Mouse (Mus musculus): ENCODE measurements around the gene Cldn4.

The Cldn4 gene

DNA sequence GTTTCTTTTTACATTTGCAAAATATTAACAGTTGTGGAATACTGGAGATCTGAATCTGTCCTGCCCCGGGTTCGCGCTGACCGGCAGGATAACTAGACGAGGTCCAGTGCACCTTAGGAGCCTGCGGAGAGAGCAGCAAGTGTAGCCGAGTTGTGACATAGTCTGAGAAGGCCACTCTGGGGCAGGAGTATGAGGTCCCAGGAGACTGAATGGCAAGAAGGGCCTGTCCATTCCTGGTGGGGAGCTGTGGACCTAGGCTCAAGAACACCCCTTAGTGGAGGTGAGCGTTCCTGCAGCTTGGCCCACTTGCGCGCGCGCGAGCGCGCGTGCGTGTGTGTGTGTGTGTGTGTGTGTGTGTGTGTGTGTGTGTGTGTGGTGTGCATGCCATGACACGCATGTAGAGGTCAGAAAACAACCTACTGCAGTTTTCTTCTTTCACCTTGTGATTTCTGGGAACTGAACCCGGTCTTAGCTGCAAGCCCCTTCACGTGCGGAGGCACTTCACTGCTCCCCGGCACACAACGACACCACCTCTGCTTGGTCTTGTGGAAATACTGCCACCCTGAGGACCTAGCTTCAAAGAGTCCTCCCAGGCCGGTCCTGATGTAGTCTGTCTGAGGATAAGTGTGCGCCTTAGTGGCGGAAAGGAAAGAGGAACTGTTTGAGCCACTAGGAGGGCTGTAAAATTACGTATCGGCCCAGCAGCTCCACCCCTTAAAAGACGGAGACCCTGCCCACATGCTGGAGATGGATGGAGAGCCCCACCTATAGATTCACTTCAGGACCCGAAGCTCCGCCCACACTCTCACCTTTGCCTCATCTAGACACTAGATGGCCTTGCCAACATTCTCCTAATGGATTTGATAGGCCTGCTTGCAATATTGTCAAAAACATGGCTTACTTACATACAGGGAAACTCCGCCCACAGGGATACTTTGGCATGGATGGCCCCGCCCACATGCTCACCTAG, 19.4 kb upstream of the Cldn4 start:
- in situ Hi-C loops (cut with MboI; ENCODE audit: low pct_unique_long_range_greater_than_20kb in 1 of 2, low sequenced_read_pairs in 2 of 2, unreplicated experiment in 1 of 2) = loop anchor here (5.0 to 10.0 kb wide), 3 partner anchors 34 to 51 kb away; partner anchors contain the start of genes Cldn13 (in 2 of the 2) and Mettl27 (in 1 of the 2)

DNA sequence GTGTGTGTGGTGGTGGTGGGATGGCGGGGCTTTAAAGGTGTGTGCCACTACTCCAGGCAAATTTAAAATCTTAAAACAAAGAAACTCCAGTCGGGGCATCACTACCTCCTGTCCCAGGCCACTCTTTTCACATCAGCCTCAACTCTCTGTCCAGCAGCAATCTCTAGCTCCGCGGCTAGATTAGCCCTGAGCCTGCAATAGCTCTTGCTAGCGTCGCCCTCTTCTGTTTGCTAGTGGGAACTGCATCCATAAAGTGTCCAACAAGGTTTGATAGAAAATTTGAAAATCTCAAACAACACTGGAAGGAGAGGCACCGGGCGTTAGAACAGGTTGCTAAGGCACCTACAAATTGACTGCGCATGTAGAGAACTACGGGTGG, 18.7 kb upstream of the Cldn4 start:
- in situ Hi-C loops (cut with MboI; ENCODE audit: low pct_unique_long_range_greater_than_20kb in 1 of 2, low sequenced_read_pairs in 2 of 2, unreplicated experiment in 1 of 2) = loop anchor here (5.0 to 10.0 kb wide), 3 partner anchors 33 to 51 kb away; partner anchors contain the start of genes Cldn13 (in 2 of the 2) and Mettl27 (in 1 of the 2)

GRCm38 (mm10) chr5:134964655-134965054, 17.9 kb upstream of the Cldn4 start:
- in situ Hi-C loops (cut with MboI; ENCODE audit: low pct_unique_long_range_greater_than_20kb in 1 of 2, low sequenced_read_pairs in 2 of 2, unreplicated experiment in 1 of 2) = loop anchor here (5.0 to 10.0 kb wide), 3 partner anchors 32 to 50 kb away; partner anchors contain the start of genes Cldn13 (in 2 of the 2) and Mettl27 (in 1 of the 2)

- in situ Hi-C loops (cut with MboI; ENCODE audit: low pct_unique_long_range_greater_than_20kb in 1 of 2, low sequenced_read_pairs in 2 of 2, unreplicated experiment in 1 of 2) = loop anchor here in 1 of 2 experiments (10.0 kb wide), 1 partner anchor 49 kb away; the partner anchor contains the start of gene Cldn13
Measured at GRCm38 (mm10) chr5:134963546-134963945, 16.8 kb upstream of the Cldn4 start.

GRCm38 (mm10) chr5:134961519-134961918, 14.8 kb upstream of the Cldn4 start:
- in situ Hi-C loops (cut with MboI; ENCODE audit: low pct_unique_long_range_greater_than_20kb in 1 of 2, low sequenced_read_pairs in 2 of 2, unreplicated experiment in 1 of 2) = loop anchor here in 1 of 2 experiments (10.0 kb wide), 1 partner anchor 47 kb away; the partner anchor contains the start of gene Cldn13

GRCm38 (mm10) chr5:134960430-134960829, 13.7 kb upstream of the Cldn4 start:
- in situ Hi-C loops (cut with MboI; ENCODE audit: low pct_unique_long_range_greater_than_20kb in 1 of 2, low sequenced_read_pairs in 2 of 2, unreplicated experiment in 1 of 2) = loop anchor here in 1 of 2 experiments (10.0 kb wide), 1 partner anchor 46 kb away; the partner anchor contains the start of gene Cldn13

DNA sequence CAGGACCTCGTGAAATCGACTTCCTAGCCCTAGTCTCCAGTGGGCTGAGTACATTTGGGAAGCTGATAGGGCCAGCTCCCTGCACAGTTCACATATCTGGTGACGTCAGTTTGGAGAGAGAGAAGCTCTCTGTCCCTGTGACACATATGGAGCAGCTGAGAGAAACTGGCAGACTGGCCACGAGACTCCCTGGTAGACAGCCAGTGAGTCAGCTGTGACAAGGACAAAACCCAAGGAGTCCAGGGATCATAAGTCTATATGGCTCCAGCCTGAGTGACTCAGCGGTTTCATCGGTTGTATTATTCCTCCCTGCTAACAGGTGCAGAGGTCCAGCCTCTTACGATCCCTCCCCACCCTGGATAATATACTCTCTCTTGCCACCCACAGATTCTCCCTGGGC, 12.4 kb upstream of the Cldn4 start:
- in situ Hi-C loops (cut with MboI; ENCODE audit: low pct_unique_long_range_greater_than_20kb in 1 of 2, low sequenced_read_pairs in 2 of 2, unreplicated experiment in 1 of 2) = no loop called here

GRCm38 (mm10) chr5:134955491-134955890, 8.8 kb upstream of the Cldn4 start:
- in situ Hi-C loops (cut with MboI; ENCODE audit: low pct_unique_long_range_greater_than_20kb in 1 of 2, low sequenced_read_pairs in 2 of 2, unreplicated experiment in 1 of 2) = no loop called here

DNA sequence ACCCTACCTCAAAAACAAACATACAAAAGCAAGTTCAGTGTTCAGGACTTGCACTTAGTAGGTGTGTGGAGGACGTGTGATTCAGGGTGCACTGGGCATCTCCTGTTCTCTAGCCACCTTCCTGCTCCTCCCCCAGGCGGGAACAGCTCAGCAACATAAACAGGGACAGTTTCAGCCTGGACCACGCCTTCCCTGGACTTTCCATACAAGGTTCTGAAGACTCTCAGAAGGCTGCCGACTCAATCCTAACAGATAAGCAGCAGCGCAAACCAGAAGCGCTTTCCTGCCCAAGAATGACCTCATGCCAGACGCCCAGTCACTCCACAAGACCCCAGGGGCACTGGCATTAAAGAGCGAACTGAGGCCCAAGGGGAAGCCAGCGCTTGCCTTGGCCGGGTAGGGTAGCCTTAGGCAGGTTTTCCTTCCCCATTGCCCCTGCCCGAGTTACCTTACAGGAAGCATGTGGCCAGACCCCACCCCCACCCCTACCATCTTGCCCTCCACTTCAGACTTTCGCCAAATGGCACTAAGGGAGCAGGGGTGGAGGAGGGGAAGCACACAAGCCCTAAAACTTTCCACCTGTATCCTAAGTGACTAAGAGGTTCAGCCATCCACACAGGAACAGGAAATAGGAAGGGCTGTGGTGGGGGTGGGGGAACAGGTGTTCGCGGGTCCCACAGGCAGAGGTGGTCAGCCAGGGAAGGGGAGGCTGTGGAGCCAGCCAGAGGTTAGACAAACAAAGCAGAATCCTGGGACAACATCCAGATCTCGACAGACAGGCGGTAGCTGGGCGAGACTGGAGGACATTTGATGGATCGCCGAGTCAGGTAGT, 4.5 kb upstream of the Cldn4 start:
- in situ Hi-C loops (cut with MboI; ENCODE audit: low pct_unique_long_range_greater_than_20kb in 1 of 2, low sequenced_read_pairs in 2 of 2, unreplicated experiment in 1 of 2) = no loop called here

GRCm38 (mm10) chr5:134948085-134948439, 1.3 kb upstream of the Cldn4 start:
- in situ Hi-C loops (cut with MboI; ENCODE audit: low pct_unique_long_range_greater_than_20kb in 1 of 2, low sequenced_read_pairs in 2 of 2, unreplicated experiment in 1 of 2) = no loop called here

DNA sequence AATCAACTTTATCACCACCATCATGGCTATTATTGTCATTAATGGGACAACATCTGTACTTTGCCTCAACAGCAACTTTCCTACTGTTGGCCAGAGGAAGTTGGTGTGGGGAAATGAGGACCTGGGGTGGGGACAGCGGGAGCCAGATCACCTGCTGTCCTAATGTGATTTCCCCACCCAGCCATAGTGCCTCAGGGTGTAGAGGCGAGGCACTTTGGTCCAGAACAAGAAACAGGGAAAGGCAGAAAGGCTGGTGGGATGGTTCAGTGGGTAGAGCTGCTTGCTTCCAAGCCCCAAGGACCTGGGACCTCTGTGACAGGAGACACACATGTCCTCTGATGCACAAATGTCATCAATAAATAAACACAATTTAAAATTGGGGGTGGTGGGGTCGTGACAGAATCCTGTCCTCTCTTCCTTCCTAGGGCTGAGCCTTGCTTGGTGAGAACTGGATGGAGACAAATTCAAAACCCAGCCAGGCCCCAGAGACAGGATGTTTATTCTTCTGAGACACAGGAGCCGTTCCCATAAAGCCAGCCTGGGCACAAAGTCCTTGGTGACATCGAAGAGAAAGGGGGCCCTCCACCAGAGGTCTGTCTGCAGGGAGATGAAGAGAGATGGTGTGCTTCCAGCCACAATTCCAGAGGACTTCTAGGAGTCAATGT, 818 bp upstream of the Cldn4 start:
- in situ Hi-C loops (cut with MboI; ENCODE audit: low pct_unique_long_range_greater_than_20kb in 1 of 2, low sequenced_read_pairs in 2 of 2, unreplicated experiment in 1 of 2) = no loop called here

DNA sequence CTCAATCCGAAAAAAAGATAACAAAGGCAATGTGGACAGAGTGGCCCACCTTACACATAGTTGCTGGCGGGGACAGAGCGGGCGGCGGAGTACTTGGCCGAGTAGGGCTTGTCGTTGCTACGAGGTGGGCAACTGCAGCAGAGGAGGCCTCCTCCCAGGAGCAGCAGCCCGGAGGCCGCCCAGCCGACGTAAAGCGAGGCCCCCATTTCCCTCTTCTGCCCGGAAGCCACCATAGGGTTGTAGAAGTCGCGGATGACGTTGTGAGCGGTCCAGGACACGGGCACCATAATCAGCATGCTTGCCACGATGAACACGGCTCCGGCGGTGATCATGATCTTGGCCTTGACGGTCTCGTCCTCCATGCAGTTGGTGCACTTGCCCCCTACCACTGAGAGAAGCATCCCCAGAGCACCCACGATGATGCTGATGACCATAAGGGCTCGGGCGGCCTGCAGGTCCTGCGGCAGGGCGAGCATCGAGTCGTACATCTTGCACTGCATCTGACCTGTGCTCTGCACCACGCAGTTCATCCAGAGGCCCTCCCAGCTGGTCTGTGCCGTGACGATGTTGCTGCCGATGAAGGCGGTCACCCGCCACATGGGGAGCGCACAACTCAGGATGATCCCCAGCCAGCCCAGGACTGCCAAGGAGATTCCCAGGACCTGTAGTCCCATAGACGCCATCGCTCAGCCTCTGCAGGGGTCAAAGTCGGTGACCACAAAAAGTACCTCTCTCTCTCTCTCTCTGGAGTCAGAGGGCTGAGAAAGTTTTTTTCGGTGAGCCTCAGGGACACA, 474 bp downstream of the Cldn4 start:
- in situ Hi-C loops (cut with MboI; ENCODE audit: low pct_unique_long_range_greater_than_20kb in 1 of 2, low sequenced_read_pairs in 2 of 2, unreplicated experiment in 1 of 2) = no loop called here

DNA sequence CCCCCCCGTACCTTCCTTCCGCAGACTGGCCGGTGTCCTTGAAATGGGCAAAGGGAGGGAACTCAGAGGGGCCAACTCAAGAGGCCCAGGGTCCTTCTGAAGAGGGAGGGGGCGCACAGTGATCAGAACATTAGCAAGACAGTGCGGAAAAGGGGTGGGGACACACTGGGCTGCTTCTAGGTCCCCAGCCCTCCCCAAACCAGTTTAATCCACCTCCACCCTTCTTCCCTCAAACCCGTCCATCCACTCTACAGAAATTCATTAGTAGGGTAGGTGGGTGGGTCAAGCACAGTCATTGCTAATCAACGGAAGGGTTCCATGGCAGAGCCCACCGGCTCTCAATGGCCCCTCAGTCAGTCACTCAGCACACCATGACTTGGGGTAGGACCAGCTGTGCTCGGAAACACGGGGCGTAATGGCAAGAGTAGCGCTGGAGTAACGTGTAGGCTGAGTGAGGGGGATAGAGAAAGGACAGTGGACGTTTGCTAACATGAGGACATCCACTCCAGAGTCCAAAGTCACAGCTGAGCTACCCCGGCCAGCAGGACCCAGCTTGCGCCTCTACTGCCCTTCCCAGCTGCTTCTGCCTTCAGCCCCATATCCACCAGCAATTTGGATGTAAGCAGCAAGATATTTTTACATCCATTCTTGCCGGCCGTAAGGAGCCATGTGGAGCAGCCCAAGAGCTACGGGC, 1.3 kb downstream of the Cldn4 start:
- in situ Hi-C loops (cut with MboI; ENCODE audit: low pct_unique_long_range_greater_than_20kb in 1 of 2, low sequenced_read_pairs in 2 of 2, unreplicated experiment in 1 of 2) = no loop called here

DNA sequence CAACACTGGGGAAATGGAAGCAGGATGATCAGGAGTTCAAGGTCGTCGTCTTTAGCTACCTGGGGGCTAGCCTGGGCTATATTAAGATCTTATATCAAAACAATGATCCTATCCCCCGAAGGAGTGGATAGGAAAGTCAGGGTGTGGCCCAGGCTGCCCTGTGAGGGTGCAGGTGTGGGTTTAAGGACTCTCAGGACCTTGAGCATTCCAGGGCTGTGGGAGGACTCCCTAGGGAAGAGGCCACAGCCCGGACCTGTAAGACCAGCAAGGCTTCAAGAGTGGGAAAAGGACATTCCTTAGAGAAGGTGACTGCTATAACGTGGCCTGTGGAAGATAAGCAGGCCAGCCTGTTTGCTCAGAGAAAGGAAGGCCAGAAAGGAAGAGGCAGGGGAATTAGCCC, 2.6 kb downstream of the Cldn4 start:
- in situ Hi-C loops (cut with MboI; ENCODE audit: low pct_unique_long_range_greater_than_20kb in 1 of 2, low sequenced_read_pairs in 2 of 2, unreplicated experiment in 1 of 2) = no loop called here

DNA sequence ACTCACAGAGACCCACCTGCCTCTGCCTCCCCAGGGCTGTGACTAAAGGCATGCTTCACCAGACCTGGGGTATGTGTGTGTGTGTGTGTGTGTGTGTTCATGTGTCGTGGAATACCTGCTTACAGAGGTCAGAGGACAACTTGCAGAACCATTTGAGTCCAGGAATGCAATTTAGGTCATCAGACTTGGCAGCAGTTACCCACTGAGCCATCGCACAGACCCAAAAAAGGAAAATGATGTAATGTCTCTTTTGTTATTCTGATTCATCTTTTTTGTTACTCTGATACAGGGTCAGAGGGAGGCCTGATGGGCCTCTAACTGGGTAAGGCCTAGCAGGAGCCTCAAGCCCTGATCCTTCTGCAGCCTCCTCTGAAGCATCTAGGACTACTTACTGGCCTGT, 4.0 kb downstream of the Cldn4 start:
- in situ Hi-C loops (cut with MboI; ENCODE audit: low pct_unique_long_range_greater_than_20kb in 1 of 2, low sequenced_read_pairs in 2 of 2, unreplicated experiment in 1 of 2) = no loop called here

GRCm38 (mm10) chr5:134941472-134942209, 5.1 kb downstream of the Cldn4 start:
- in situ Hi-C loops (cut with MboI; ENCODE audit: low pct_unique_long_range_greater_than_20kb in 1 of 2, low sequenced_read_pairs in 2 of 2, unreplicated experiment in 1 of 2) = no loop called here

Measured in mouse embryonic stem cell (cell line).